Mouse (Mus musculus) forebrain, embryonic 16.5 days (tissue): ENCODE measurements around the gene Plpp6. TPM values are rescaled to one million over a fixed set of nuclear protein-coding genes. Genes with fewer than 3 reads are reported as not detected.
A peak's percentile ranks its signal among the peaks of the same experiment; 100 is the strongest.

ENCODE experiments used
- ATAC-seq: fragments of 200-750 bp; cut with Nextera tagmentation; 2 replicates; pipeline ENCODE4 v1.8.0; 2017; ENCODE audit warnings: mild to moderate bottlenecking, moderate library complexity
- H3K27ac ChIP-seq: fragments of 300-500 bp; sonication (generic); 2 replicates; pipeline ENCODE4 v1.5.1; 2014; ENCODE audit warnings: low read length, control low read depth
- H3K27me3 ChIP-seq: fragments of 300-500 bp; sonication (generic); replicated peaks from 2 replicates; pipeline ENCODE4 v1.6.1; 2014; ENCODE audit warnings: low read length; ENCODE audit not compliant: control insufficient read depth, insufficient read depth
- H3K36me3 ChIP-seq: fragments of 300-500 bp; sonication (generic); 2 replicates; pipeline ENCODE4 v1.6.1; 2014; ENCODE audit not compliant: control insufficient read depth, insufficient read depth
- H3K4me1 ChIP-seq: fragments of 300-500 bp; sonication (generic); replicated peaks from 2 replicates; pipeline ENCODE4 v1.6.1; 2014; ENCODE audit warnings: low read length; ENCODE audit not compliant: control insufficient read depth, insufficient read depth
- H3K4me2 ChIP-seq: fragments of 300-500 bp; sonication (generic); 2 replicates; pipeline ENCODE4 v1.6.1; 2014; ENCODE audit warnings: mild to moderate bottlenecking, low read length, control low read depth
- H3K4me3 ChIP-seq: fragments of 300-500 bp; sonication (generic); replicated peaks from 2 replicates; pipeline ENCODE4 v1.5.1; 2014; ENCODE audit warnings: mild to moderate bottlenecking, low read length, control low read depth
- H3K9ac ChIP-seq: fragments of 300-500 bp; sonication (generic); replicated peaks from 2 replicates; pipeline ENCODE4 v1.6.1; 2014; ENCODE audit warnings: low read depth, low read length, control low read depth
- H3K9me3 ChIP-seq: fragments of 300-500 bp; sonication (generic); 2 replicates; pipeline ENCODE4 v1.6.1; 2016; ENCODE audit warnings: low read length; ENCODE audit not compliant: control insufficient read depth
- WGBS: fragments of 180-500 bp; shearing (Covaris S2); extraction: QIAGEN DNeasy Blood & Tissue Kit; methylation state at CpG from one replicate; pipeline ENCODE4 v1.1.7; 2014; 5-methylcytosine and 5-hydroxymethylcytosine counted together
- polyA plus RNA-seq: library from polyadenylated mRNA; unstranded; fragments of >200 nt; fragmentation: Nextera tagmentation; extraction: Ambion mirVana; gene quantifications from 2 replicates; pipeline ENCODE4 v1.2.1, GENCODE M21; 2015

Gene Plpp6
- polyA plus RNA-seq, result 8.6 and 8.9 TPM in 2 replicates

- Histone ChIP-seq H3K4me1 (peaks cover 23% of the 10 kb centered on the region), H3K9me3 (no peaks in the 10 kb centered on the region), H3K4me2 (peak within 1 kb of the TSS; percentile 88), H3K9ac (peak within 1 kb of the TSS; percentile 90), H3K27me3 (no peaks in the 10 kb centered on the region), H3K27ac (peak within 1 kb of the TSS; percentile 89), H3K4me3 (peak within 1 kb of the TSS; percentile 94), H3K36me3 (no peaks in the 10 kb centered on the region)
- 0% methylated on average over 61 of the region's 73 CpGs for WGBS
- peak; percentile 93 for ATAC-seq
These were observed at the start of gene Plpp6 for GRCm38 (mm10) chr19:28963842-28964551. Gene Plpp6, plus strand, starts transcription at chr19:28963953.

GRCm38 (mm10) chr19:28914598-28914997, 49.2 kb upstream of the Plpp6 start:
- H3K9me3 ChIP-seq, result no peaks in the 10 kb centered on the region
- 84% methylated on average over 6 of the region's 6 CpGs for WGBS
- H3K9ac ChIP-seq, result no peak overlapping the region
- no peaks in the 10 kb centered on the region for H3K27me3 ChIP-seq
- H3K4me3 ChIP-seq, result no peak overlapping the region
- H3K4me2 ChIP-seq, result no peak overlapping the region
- no peak overlapping the region for H3K27ac ChIP-seq
- no peaks in the 10 kb centered on the region for H3K4me1 ChIP-seq
- ATAC-seq, result no peak
- H3K36me3 ChIP-seq, result no peaks in the 10 kb centered on the region

- Histone ChIP-seq H3K4me1 (no peaks in the 10 kb centered on the region), H3K9ac (no peak overlapping the region), H3K4me3 (no peak overlapping the region), H3K36me3 (no peaks in the 10 kb centered on the region), H3K27ac (no peak overlapping the region), H3K27me3 (no peaks in the 10 kb centered on the region), H3K9me3 (no peaks in the 10 kb centered on the region), H3K4me2 (no peak overlapping the region)
- WGBS, result 77% methylated on average over 2 of the region's 2 CpGs
- no peak for ATAC-seq
These were observed 48.0 kb upstream of the Plpp6 start for GRCm38 (mm10) chr19:28915602-28916250.

DNA sequence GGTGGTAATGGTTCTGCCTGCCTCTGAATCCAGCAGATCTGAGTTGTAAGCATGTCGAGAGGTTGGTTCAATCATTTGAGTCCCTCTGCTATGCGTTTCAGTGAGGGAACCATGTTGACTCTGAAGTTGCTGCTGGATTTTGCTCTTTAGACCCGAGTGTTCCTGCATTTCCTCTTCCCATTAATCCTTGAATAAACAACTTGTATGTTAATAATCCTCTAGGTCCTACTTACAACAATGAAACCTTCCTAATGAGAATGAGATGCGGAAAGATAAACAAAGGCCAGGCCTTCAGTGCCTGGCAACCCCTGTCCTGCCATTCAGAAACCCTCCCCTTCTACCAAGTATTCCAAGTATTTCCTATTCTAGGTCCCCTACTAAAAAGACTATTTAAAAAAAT, 47.3 kb upstream of the Plpp6 start:
- Histone ChIP-seq H3K27me3 (no peaks in the 10 kb centered on the region), H3K36me3 (no peaks in the 10 kb centered on the region), H3K4me2 (no peak overlapping the region), H3K4me1 (no peaks in the 10 kb centered on the region), H3K4me3 (no peak overlapping the region), H3K9ac (no peak overlapping the region), H3K27ac (no peak overlapping the region), H3K9me3 (no peaks in the 10 kb centered on the region)
- no peak for ATAC-seq
- 40% methylated on average over 4 of the region's 4 CpGs for WGBS

- Histone ChIP-seq H3K4me1 (no peaks in the 10 kb centered on the region), H3K27ac (no peak overlapping the region), H3K4me3 (no peak overlapping the region), H3K36me3 (no peaks in the 10 kb centered on the region), H3K27me3 (no peaks in the 10 kb centered on the region), H3K4me2 (no peak overlapping the region), H3K9me3 (no peaks in the 10 kb centered on the region), H3K9ac (no peak overlapping the region)
- no peak for ATAC-seq
- 85% methylated on average over 5 of the region's 5 CpGs for WGBS
These were observed 45.9 kb upstream of the Plpp6 start for GRCm38 (mm10) chr19:28917839-28918238.

DNA sequence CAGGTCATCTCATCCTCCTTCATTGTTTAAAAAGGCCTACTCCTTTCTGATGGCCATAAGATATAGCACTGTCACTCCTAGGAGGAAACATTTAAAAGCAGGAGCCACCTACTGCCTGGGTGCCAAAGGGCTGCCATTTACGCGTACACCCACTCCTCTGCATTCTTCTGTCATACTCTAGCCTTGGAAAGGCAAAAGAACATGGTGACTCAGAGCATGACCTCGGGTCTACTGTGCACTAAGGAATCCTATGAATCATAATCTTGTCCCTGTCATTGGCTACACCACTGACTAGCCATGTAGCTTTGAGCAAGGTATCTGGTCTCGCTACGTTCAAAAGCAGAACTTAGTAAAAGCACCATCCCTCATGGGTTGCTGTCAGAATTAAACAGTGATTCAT, 37.4 kb upstream of the Plpp6 start:
- no peak overlapping the region for H3K4me2 ChIP-seq
- no peak overlapping the region for H3K4me3 ChIP-seq
- no peak for ATAC-seq
- no peaks in the 10 kb centered on the region for H3K27me3 ChIP-seq
- no peaks in the 10 kb centered on the region for H3K9me3 ChIP-seq
- no peak overlapping the region for H3K9ac ChIP-seq
- 86% methylated on average over 5 of the region's 5 CpGs for WGBS
- no peaks in the 10 kb centered on the region for H3K36me3 ChIP-seq
- no peak overlapping the region for H3K27ac ChIP-seq
- H3K4me1 ChIP-seq, result no peaks in the 10 kb centered on the region

DNA sequence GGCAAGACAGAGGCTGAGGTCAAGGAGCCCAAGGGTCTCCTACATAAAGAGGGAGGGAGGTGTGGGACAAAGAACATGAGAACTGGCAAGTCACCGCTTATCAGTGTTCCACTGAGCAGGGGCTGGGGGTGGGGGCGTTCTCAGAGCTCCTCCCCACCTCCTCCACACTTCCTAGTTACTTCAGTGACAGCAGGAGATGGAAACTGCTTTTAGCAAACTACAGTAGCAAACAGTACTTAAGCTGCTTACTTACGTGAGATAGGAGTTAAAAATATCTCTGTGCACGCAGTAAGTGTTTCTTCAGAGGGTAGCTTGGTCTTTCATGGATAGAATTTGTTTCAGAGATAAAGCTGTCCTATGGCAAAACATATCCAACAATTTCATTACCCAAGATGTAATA, 36.4 kb upstream of the Plpp6 start:
- Histone ChIP-seq H3K4me2 (no peak overlapping the region), H3K27ac (no peak overlapping the region), H3K9ac (no peak overlapping the region), H3K4me3 (no peak overlapping the region), H3K4me1 (no peaks in the 10 kb centered on the region), H3K27me3 (no peaks in the 10 kb centered on the region), H3K9me3 (0 out of 2 replicates have a peak, but pooled peaks cover 3% of the 10 kb centered on the region), H3K36me3 (no peaks in the 10 kb centered on the region)
- ATAC-seq, result no peak
- 76% methylated on average over 4 of the region's 4 CpGs for WGBS

- no peaks in the 10 kb centered on the region for H3K4me1 ChIP-seq
These were observed 34.7 kb upstream of the Plpp6 start for GRCm38 (mm10) chr19:28929034-28929433.

GRCm38 (mm10) chr19:28934897-28935296, 28.9 kb upstream of the Plpp6 start:
- Histone ChIP-seq H3K4me1 (no peaks in the 10 kb centered on the region), H3K9ac (no peak overlapping the region)
- 92% methylated on average over 3 of the region's 3 CpGs for WGBS

More at GRCm38 (mm10) chr19:28929034-28929433, 34.7 kb upstream of the Plpp6 start:
- no peak overlapping the region for H3K27ac ChIP-seq
- H3K36me3 ChIP-seq, result no peaks in the 10 kb centered on the region
- no peak overlapping the region for H3K4me3 ChIP-seq
- ATAC-seq, result no peak
- H3K4me2 ChIP-seq, result no peak overlapping the region
- no peak overlapping the region for H3K9ac ChIP-seq
- H3K27me3 ChIP-seq, result no peaks in the 10 kb centered on the region
- 0 out of 2 replicates have a peak, but pooled peaks cover 3% of the 10 kb centered on the region for H3K9me3 ChIP-seq

More at GRCm38 (mm10) chr19:28934897-28935296, 28.9 kb upstream of the Plpp6 start:
- H3K27ac ChIP-seq, result no peak overlapping the region
- ATAC-seq, result no peak
- H3K9me3 ChIP-seq, result 0 out of 2 replicates have a peak, but pooled peaks cover 3% of the 10 kb centered on the region
- no peaks in the 10 kb centered on the region for H3K36me3 ChIP-seq
- H3K4me3 ChIP-seq, result no peak overlapping the region
- no peaks in the 10 kb centered on the region for H3K27me3 ChIP-seq
- H3K4me2 ChIP-seq, result no peak overlapping the region
